ENCODE assay signal across 8 mouse cellular contexts in genomic region chr7:45304869-45305268, GRCm38 (mm10). TPM values are rescaled to one million over a fixed set of nuclear protein-coding genes. Genes with fewer than 3 reads are reported as not detected.
DNase-seq lines count a peak whose midpoint lies in the region; ATAC-seq and TF ChIP-seq lines count a peak whose summit lies in the region.

No protein-coding gene starts in this region.

- no peak for TF ChIP-seq CTCF in kidney, postnatal 0 days (IDR thresholded peaks at IDR 0.05; ENCODE audit: low read depth)
- TF ChIP-seq CTCF in kidney, adult 2 months (conservative IDR thresholded peaks at IDR 0.05; ENCODE audit: insufficient read depth, insufficient read length, low read depth, low read length): no peak
- no peak for TF ChIP-seq CTCF in hindbrain, postnatal 0 days (IDR thresholded peaks at IDR 0.05; ENCODE audit: low read depth)

- H3K4me3 ChIP-seq in kidney, postnatal 0 days (replicated peaks; ENCODE audit: low read depth, low read length): no peak overlapping the region
- no peak overlapping the region for H3K4me3 ChIP-seq in kidney, adult 2 months (ENCODE audit: insufficient read depth, low read depth, low read length)
- peak overlapping the region; percentile 49 for H3K4me3 ChIP-seq in embryonic facial prominence, embryonic 10.5 days
- H3K4me3 ChIP-seq in hindbrain, postnatal 0 days (ENCODE audit: low read length): peak overlapping the region; percentile 14; the same call in 1 of the 2 replicates
- peak overlapping the region; percentile 22 for H3K4me3 ChIP-seq in neural tube, embryonic 11.5 days (ENCODE audit: low read depth, low read length)

- no peak for DNase-seq in kidney, postnatal 0 days (ENCODE audit: low spot score)
- DNase-seq in kidney, adult 2 months: no peak
- DNase-seq in embryonic facial prominence, embryonic 10.5 days (ENCODE audit: low spot score): no peak
- DNase-seq in hindbrain, postnatal 0 days (ENCODE audit: low spot score): no peak
- DNase-seq in neural tube, embryonic 11.5 days (ENCODE audit: low spot score): no peak
- DNase-seq in spleen, adult 12 weeks (ENCODE audit: low spot score): no peak
- no peak for DNase-seq in left cerebral cortex, postnatal 10 days (ENCODE audit: extremely low spot score in 1 of 2, low spot score in 2 of 2)

- H3K36me3 ChIP-seq in kidney, postnatal 0 days (ENCODE audit: insufficient read depth, low read length): peaks cover 10% of the 10 kb centered on the region; the same call in 1 of the 2 replicates
- no peaks in the 10 kb centered on the region for H3K36me3 ChIP-seq in kidney, adult 2 months (ENCODE audit: control insufficient read depth, insufficient read depth, low read length)
- peaks cover 8% of the 10 kb centered on the region; the same call in 1 of the 2 replicates for H3K36me3 ChIP-seq in embryonic facial prominence, embryonic 10.5 days (replicated peaks)
- H3K36me3 ChIP-seq in hindbrain, postnatal 0 days (ENCODE audit: insufficient read depth, low read length): 0 out of 2 replicates have a peak, but pooled peaks cover 5% of the 10 kb centered on the region
- no peaks in the 10 kb centered on the region for H3K36me3 ChIP-seq in neural tube, embryonic 11.5 days (ENCODE audit: control insufficient read depth, insufficient read depth, low read length)

- TF ChIP-seq POLR2A in kidney, adult 2 months (IDR thresholded peaks at IDR 0.05; ENCODE audit: low read depth, low read length): no peak

- no peak overlapping the region for H3K27ac ChIP-seq in kidney, postnatal 0 days
- H3K27ac ChIP-seq in kidney, adult 2 months (ENCODE audit: insufficient read depth, low read depth, low read length): no peak overlapping the region
- H3K27ac ChIP-seq in embryonic facial prominence, embryonic 10.5 days (replicated peaks): 0 out of 2 replicates have a peak overlapping the region, but pooled peaks have one; percentile 40
- H3K27ac ChIP-seq in hindbrain, postnatal 0 days: no peak overlapping the region
- H3K27ac ChIP-seq in neural tube, embryonic 11.5 days (ENCODE audit: low read depth, low read length): no peak overlapping the region

- no peaks in the 10 kb centered on the region; the same call in 1 of the 2 replicates for H3K4me1 ChIP-seq in kidney, postnatal 0 days (replicated peaks; ENCODE audit: insufficient read depth, low read length)
- H3K4me1 ChIP-seq in kidney, adult 2 months (ENCODE audit: control insufficient read depth, insufficient read depth, low read length): no peaks in the 10 kb centered on the region
- H3K4me1 ChIP-seq in embryonic facial prominence, embryonic 10.5 days: peaks cover 26% of the 10 kb centered on the region
- no peaks in the 10 kb centered on the region; the same call in 1 of the 2 replicates for H3K4me1 ChIP-seq in hindbrain, postnatal 0 days (ENCODE audit: insufficient read depth, low read length)
- H3K4me1 ChIP-seq in neural tube, embryonic 11.5 days (ENCODE audit: control insufficient read depth, insufficient read depth, low read length): no peaks in the 10 kb centered on the region

- H3K27me3 ChIP-seq in kidney, postnatal 0 days (ENCODE audit: insufficient read depth, low read length): no peaks in the 10 kb centered on the region
- no peaks in the 10 kb centered on the region for H3K27me3 ChIP-seq in kidney, adult 2 months (replicated peaks; ENCODE audit: control insufficient read depth, insufficient read depth, low read length)
- H3K27me3 ChIP-seq in embryonic facial prominence, embryonic 10.5 days (replicated peaks; ENCODE audit: low read depth, poor library complexity, severe bottlenecking): peaks cover 14% of the 10 kb centered on the region
- no peaks in the 10 kb centered on the region for H3K27me3 ChIP-seq in hindbrain, postnatal 0 days (ENCODE audit: insufficient read depth, low read length)
- no peaks in the 10 kb centered on the region for H3K27me3 ChIP-seq in neural tube, embryonic 11.5 days (ENCODE audit: control insufficient read depth, insufficient read depth, low read length)

- intact Hi-C loops in left cerebral cortex, postnatal 10 days (cut with DNase I): loop anchor here (5.0 kb wide), 1 partner anchor 37 kb away; no protein-coding TSS in a partner anchor

- H3K4me2 ChIP-seq in kidney, postnatal 0 days (ENCODE audit: low read length): peak overlapping the region; percentile 28
- H3K4me2 ChIP-seq in hindbrain, postnatal 0 days (ENCODE audit: low read depth, low read length): peak overlapping the region; percentile 41
- peak overlapping the region; percentile 44 for H3K4me2 ChIP-seq in neural tube, embryonic 11.5 days (ENCODE audit: low read depth)

- no peak overlapping the region for H3K9ac ChIP-seq in kidney, postnatal 0 days (ENCODE audit: low read depth, low read length)
- peak overlapping the region; percentile 24 for H3K9ac ChIP-seq in hindbrain, postnatal 0 days (replicated peaks; ENCODE audit: low read length)
- peak overlapping the region; percentile 41 for H3K9ac ChIP-seq in neural tube, embryonic 11.5 days (ENCODE audit: low read length)

- WGBS in kidney, postnatal 0 days: 24% methylated on average over 12 of the region's 13 CpGs
- 44% methylated on average over 12 of the region's 13 CpGs for WGBS in kidney, adult 2 months
- 15% methylated on average over 13 of the region's 13 CpGs for WGBS in embryonic facial prominence, embryonic 10.5 days
- 20% methylated on average over 11 of the region's 13 CpGs for WGBS in hindbrain, postnatal 0 days
- 11% methylated on average over 11 of the region's 13 CpGs for WGBS in neural tube, embryonic 11.5 days

- peak; percentile 33 for ATAC-seq in kidney, postnatal 0 days (replicated peaks; ENCODE audit: low FRiP score, low read depth)
- peak; percentile 18; the same call in 1 of the 2 replicates for ATAC-seq in hindbrain, postnatal 0 days
- no peak for ATAC-seq in neural tube, embryonic 11.5 days (ENCODE audit: insufficient read depth, low FRiP score, low TSS enrichment)
- ATAC-seq in megakaryocyte, adult 5-6 weeks (ENCODE audit: poor library complexity, severe bottlenecking): no peak

- H3K9me3 ChIP-seq in kidney, postnatal 0 days (replicated peaks; ENCODE audit: low read length): no peaks in the 10 kb centered on the region
- no peaks in the 10 kb centered on the region for H3K9me3 ChIP-seq in embryonic facial prominence, embryonic 10.5 days
- no peaks in the 10 kb centered on the region for H3K9me3 ChIP-seq in hindbrain, postnatal 0 days (ENCODE audit: low read length)
- no peaks in the 10 kb centered on the region for H3K9me3 ChIP-seq in neural tube, embryonic 11.5 days (ENCODE audit: control insufficient read depth, low read length)

RNA-seq across cellular contexts. Expression of gene Slc6a21, which starts 27.6 kb away (rescaled TPM):
- not detected in 2 replicates for polyA plus RNA-seq in kidney, postnatal 0 days (2015; fragmentation: Nextera tagmentation; extraction: Ambion mirVana)
- polyA plus RNA-seq in kidney, adult 2 months (2012; rRNA removed): 0.14 and 0.19 TPM in 2 replicates
- polyA plus RNA-seq in embryonic facial prominence, embryonic 10.5 days (2016; fragmentation: Nextera tagmentation; extraction: Ambion mirVana): not detected in 2 replicates
- not detected in 2 replicates for total RNA-seq in hindbrain, postnatal 0 days (2014; rRNA removed)
- not detected in 2 replicates for polyA plus RNA-seq in hindbrain, postnatal 0 days (2015; fragmentation: Nextera tagmentation; extraction: Ambion mirVana)
- polyA plus RNA-seq in neural tube, embryonic 11.5 days (2014; fragmentation: Nextera tagmentation; extraction: Ambion mirVana): not detected in 2 replicates
- total RNA-seq in megakaryocyte, adult 5-6 weeks (2015): 0.27 and 0.78 TPM in 2 replicates
- total RNA-seq in megakaryocyte, adult 5-6 weeks (2017): not detected in 2 replicates
- under 1 TPM; 0.41 to 0.60 TPM for total RNA-seq in left cerebral cortex, postnatal 10 days (2021)

RNA-seq across cellular contexts. Expression of gene Trpm4, which starts 28.7 kb away (rescaled TPM):
- polyA plus RNA-seq in kidney, postnatal 0 days (2015; fragmentation: Nextera tagmentation; extraction: Ambion mirVana): 14.4 and 15.9 TPM in 2 replicates
- polyA plus RNA-seq in kidney, adult 2 months (2012; rRNA removed): 17.9 and 18.2 TPM in 2 replicates
- polyA plus RNA-seq in embryonic facial prominence, embryonic 10.5 days (2016; fragmentation: Nextera tagmentation; extraction: Ambion mirVana): 10.6 and 11.3 TPM in 2 replicates
- total RNA-seq in hindbrain, postnatal 0 days (2014; rRNA removed): 29.5 and 35.7 TPM in 2 replicates
- 11.2 and 13.0 TPM in 2 replicates for polyA plus RNA-seq in hindbrain, postnatal 0 days (2015; fragmentation: Nextera tagmentation; extraction: Ambion mirVana)
- polyA plus RNA-seq in neural tube, embryonic 11.5 days (2014; fragmentation: Nextera tagmentation; extraction: Ambion mirVana): 6.5 and 8.6 TPM in 2 replicates
- 3.2 and 4.7 TPM in 2 replicates for total RNA-seq in megakaryocyte, adult 5-6 weeks (2015)
- total RNA-seq in megakaryocyte, adult 5-6 weeks (2017): 4.8 and 5.4 TPM in 2 replicates
- 10 to 100 TPM; 20.5 to 32.2 TPM for total RNA-seq in left cerebral cortex, postnatal 10 days (2021)

RNA-seq across cellular contexts. Expression of gene Hrc, which starts 30.2 kb away (rescaled TPM):
- polyA plus RNA-seq in kidney, postnatal 0 days (2015; fragmentation: Nextera tagmentation; extraction: Ambion mirVana): 0.75 and 1.1 TPM in 2 replicates
- 0.14 and 3.2 TPM in 2 replicates for polyA plus RNA-seq in kidney, adult 2 months (2012; rRNA removed)
- polyA plus RNA-seq in embryonic facial prominence, embryonic 10.5 days (2016; fragmentation: Nextera tagmentation; extraction: Ambion mirVana): 0.31 and 0.64 TPM in 2 replicates
- 0.26 and 0.72 TPM in 2 replicates for total RNA-seq in hindbrain, postnatal 0 days (2014; rRNA removed)
- 0.16 and 0.34 TPM in 2 replicates for polyA plus RNA-seq in hindbrain, postnatal 0 days (2015; fragmentation: Nextera tagmentation; extraction: Ambion mirVana)
- 0.87 and 1.1 TPM in 2 replicates for polyA plus RNA-seq in neural tube, embryonic 11.5 days (2014; fragmentation: Nextera tagmentation; extraction: Ambion mirVana)
- total RNA-seq in megakaryocyte, adult 5-6 weeks (2015): not detected in 2 replicates
- total RNA-seq in megakaryocyte, adult 5-6 weeks (2017): 0.07 TPM in 1 of 2 replicates, not detected in the other
- total RNA-seq in left cerebral cortex, postnatal 10 days (2021): 1 to 10 TPM in 1 of 2 experiments, under 1 TPM in 1; 0.99 to 1.3 TPM

Comparison
In these comparisons a context has a peak if more than half of its experiments do, and no peak if none do; other contexts are left out.
1. ATAC-seq: peak in kidney, postnatal 0 days (single experiment) and hindbrain, postnatal 0 days (single experiment); none in neural tube, embryonic 11.5 days (single experiment) and megakaryocyte, adult 5-6 weeks (single experiment).
2. H3K4me3 ChIP-seq: peak in embryonic facial prominence, embryonic 10.5 days (single experiment), hindbrain, postnatal 0 days (single experiment) and neural tube, embryonic 11.5 days (single experiment); none in kidney, postnatal 0 days (single experiment) and kidney, adult 2 months (single experiment).
3. Peak in every context shown above with its lines, with median percentiles within 50 percentile points of each other: H3K4me2 ChIP-seq.